Mouse (Mus musculus) erythroblast, embryonic 14.5 days (primary cell): ENCODE measurements around the gene Cd28.

Experiments used
- GATA1 ChIP-seq: IDR thresholded peaks from 2 replicates; pipeline ENCODE4 v1.6.1; 2012; ENCODE audit warnings: low read length, inconsistent platforms, mixed read lengths
- TAL1 ChIP-seq: IDR thresholded peaks from 3 replicates; pipeline ENCODE4 v1.6.1; 2012; ENCODE audit warnings: low read length, inconsistent platforms, mixed read lengths

DNA sequence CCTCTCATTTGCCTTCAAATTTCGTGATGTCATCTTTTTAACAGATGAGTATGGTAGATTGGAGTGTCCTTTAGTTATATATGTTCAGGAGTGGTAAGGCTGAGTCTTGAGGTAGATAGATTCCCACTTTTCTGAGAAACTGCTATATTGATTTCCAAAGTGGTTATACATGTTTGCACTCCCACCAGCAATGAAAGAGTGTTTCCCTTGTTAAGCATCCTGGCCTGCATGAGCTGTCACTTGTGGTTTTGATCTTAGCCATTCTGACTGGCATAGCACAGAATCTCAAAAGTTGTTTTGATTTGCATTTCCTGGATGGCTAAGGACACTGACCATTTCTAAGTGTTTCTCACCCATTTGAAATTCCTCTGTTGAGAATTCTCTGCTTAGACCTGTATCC lies 27.7 kb downstream of the Cd28 start:
- TF ChIP-seq GATA1 (no peak), TAL1 (no peak)
